Mouse (Mus musculus) mouse trophoblast stem cell (cell line): Measurements from ENCODE around the gene Vmn1r195.
"Not testable (repeated sequence)": the region's sequence is repeated elsewhere in the genome, so short reads cannot be mapped to it uniquely, and the experiment has no call there.

ENCODE experiments used
- in situ Hi-C, 2 experiments: fragments of 300-500 bp; cut with MseI, MboI; formaldehyde crosslinking; loops; 2 replicates in 1 of 2; 3 replicates in 1 of 2; pipeline ENCODE4 v1.15.1; 2025

Vmn1r195 gene

GRCm38 (mm10) chr13:22270222-22270621 is at the start of gene Vmn1r195:
Gene Vmn1r195, plus strand, starts transcription at chr13:22270522.
- in situ Hi-C loops: not testable (repeated sequence)

DNA sequence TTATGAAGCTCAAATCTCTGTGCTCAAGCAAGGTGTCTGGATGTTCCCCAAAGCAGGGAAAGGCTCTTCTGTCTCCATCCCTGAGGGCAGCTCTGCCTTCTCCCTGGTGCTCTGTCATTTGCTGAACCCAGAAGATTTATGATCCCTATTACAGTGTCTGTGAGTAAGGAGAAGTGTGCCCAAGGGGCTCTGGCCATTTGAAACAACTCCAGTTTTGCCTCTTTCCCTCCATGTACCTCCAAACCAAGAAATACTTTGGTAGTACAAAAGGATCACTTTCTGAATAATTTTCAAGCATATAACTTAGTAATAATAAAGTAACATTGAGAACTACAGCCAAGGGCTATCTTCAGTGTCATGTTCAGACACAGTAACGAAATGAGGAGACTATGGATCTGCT is 47.3 kb upstream of the Vmn1r195 start, which contains the start of gene Vmn1r193:
Gene Vmn1r193 (minus strand): TSS at position 101 of the 400 bp plus-strand sequence.
- in situ Hi-C loops: not testable (repeated sequence)

DNA sequence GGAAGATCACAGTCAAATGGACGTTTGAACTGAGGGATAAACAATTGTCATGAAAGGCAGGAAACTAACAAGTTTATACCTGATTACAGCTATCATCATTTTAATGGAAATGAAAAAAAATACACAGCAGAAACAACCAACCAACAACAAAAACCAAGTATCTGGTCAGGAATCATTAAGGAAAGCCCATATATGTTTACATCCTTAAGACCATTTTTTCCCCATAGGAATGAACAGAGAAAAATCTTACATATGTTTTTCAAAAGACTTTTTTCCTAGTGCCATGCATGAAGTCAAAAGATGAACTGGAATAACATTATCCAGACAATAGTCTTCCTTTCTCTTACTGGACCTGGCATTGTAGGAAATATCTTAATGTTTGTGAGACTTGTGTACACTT is 26.4 kb upstream of the Vmn1r195 start, which contains the start of gene Vmn1r194:
Gene Vmn1r194 (plus strand): TSS at position 301 of the 400 bp plus-strand sequence.
- in situ Hi-C loops: no loop called here

- in situ Hi-C loops: no loop called here
Measured at GRCm38 (mm10) chr13:22271721-22272120, 1.4 kb downstream of the Vmn1r195 start.

DNA sequence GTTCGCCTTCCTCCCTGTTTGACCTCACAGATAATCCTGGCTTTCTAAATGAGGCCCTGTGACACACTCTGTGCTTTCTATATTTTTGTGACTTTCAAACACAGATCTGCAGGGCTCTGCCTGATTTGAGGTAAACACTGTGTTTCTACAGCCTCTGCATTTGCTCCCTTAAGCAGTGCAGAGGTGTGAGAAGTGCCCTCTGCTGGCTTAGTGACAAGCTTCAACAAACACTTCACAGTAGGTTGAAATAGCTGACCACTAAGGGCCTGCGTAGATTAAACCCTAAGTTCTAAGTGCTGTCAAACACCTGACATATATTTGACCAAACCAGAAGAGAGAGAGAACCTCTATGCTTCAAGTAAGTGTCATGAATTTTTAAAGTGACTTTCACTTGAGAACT is 14.3 kb downstream of the Vmn1r195 start:
- in situ Hi-C loops: no loop called here

DNA sequence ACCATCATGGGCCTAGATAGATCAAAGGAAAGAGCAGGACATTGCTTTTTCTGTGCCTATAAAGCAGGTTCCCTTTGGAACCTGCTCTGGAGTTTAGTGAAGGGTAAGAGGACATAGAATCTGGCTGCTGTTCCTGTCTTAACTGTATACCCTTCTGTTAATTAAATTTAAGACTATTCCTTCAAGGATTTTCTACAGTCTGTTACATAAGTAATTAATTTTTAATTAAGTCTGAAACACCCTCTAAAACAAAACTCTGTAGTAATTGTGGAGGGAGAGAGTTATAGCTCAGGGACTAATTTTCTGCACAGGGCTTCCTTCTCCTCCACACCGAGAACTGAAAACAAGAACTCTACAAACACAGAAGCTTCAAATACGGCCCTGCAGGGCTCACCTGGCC is 19.3 kb downstream of the Vmn1r195 start, which contains the start of gene Vmn1r196:
Gene Vmn1r196 (plus strand): TSS at position 301 of the 400 bp plus-strand sequence.
- in situ Hi-C loops: no loop called here

DNA sequence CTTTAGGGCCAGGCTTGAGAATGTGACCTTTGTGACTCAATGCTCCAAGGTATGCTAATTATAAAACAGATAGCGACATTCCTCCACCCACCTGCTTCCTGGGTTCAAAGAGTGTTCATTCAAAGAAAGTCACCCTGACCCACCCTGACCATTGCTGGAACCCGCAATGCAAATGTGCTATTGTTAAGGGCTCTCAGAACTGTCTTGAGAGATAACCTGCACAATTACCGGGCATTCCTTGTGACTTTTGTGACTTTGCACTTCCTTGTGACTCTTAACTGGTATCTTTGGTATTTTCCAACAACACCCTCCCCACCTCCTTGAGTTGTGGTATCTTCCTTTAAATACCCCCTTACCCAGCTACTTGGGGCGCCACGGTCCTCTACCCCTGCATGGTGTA is 37.8 kb downstream of the Vmn1r195 start:
- in situ Hi-C loops: not testable (repeated sequence)

DNA sequence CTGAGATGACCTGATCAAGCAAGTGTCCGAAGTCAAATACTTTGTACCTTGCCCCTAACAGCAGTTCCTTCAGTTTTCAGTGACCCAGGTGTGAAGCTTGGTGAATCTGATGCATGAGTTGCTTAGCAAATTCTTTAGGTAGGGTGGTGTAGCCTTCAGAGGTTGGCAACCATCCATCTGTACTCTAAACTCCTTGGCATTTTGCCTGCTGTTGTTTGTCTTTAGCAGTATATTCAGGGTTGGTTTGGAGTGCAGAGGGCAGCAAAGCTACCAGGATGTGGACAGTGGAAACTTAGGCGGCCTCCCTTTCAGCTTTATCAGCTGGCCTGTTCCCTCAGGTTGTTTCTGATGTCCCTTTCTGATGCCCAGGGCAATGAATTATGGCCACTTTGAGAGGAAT is 45.0 kb downstream of the Vmn1r195 start:
- in situ Hi-C loops: no loop called here

- in situ Hi-C loops: no loop called here
Measured at GRCm38 (mm10) chr13:22317366-22317765, 47.0 kb downstream of the Vmn1r195 start.

DNA sequence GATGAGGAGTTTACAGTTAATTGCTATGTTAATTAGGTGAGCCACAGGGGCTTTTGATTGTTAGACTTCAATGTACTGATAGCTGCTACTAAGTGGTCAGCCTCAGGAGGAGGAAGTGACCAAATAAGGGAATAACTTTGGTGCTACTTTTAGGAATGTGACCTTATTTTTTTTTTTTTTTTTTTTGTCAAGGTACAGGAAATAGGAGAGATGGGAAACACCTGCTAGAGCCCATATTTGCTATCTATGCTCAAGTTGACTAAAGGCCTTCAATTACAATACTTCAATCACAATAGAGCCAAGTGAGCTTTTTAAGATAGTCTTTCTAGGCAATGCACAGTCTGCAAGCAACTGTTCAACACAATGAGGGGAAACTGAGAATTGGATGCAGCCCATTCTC is 49.8 kb downstream of the Vmn1r195 start:
- in situ Hi-C loops: no loop called here

GRCm38 (mm10) chr13:22324289-22324688 is 54.0 kb downstream of the Vmn1r195 start, which contains the start of gene Vmn1r197:
Gene Vmn1r197, plus strand, starts transcription at chr13:22324589.
- in situ Hi-C loops: no loop called here
